Mouse (Mus musculus): ENCODE results near the gene Bag6. TPM values are rescaled to one million over a fixed set of nuclear protein-coding genes. Genes with fewer than 3 reads are reported as not detected.

Bag6 gene
- polyA plus RNA-seq, 1 experiment from 2014 or later: 63.3 TPM

GRCm38 (mm10) chr17:35192924-35193323, 57.9 kb downstream of the Bag6 start:
- H3K9me3 ChIP-seq (ENCODE audit: control insufficient read depth, low read length): no peaks in the 10 kb centered on the region
- H3K4me3 ChIP-seq (ENCODE audit: control insufficient read depth in 1 of 2, insufficient read depth in 1 of 2, low read depth in 1 of 2, low read length in 2 of 2): no peak overlapping the region
- WGBS: 75% methylated on average over 5 of the region's 5 CpGs
- no peaks in the 10 kb centered on the region for H3K36me3 ChIP-seq (ENCODE audit: control insufficient read depth, insufficient read depth, low read length)
- no peak overlapping the region for H3K9ac ChIP-seq (ENCODE audit: low read length)
- ATAC-seq (ENCODE audit: insufficient number of reproducible peaks, insufficient read depth, low FRiP score, low read depth): no peak
- H3K27me3 ChIP-seq (ENCODE audit: control insufficient read depth, insufficient read depth, low read length): peaks cover 39% of the 10 kb centered on the region
- H3K27ac ChIP-seq (replicated peaks in 1 of 2; ENCODE audit: control insufficient read depth in 1 of 2, insufficient read depth in 1 of 2, low read depth in 2 of 2, low read length in 2 of 2): no peak overlapping the region
- no peak overlapping the region for H3K4me2 ChIP-seq (ENCODE audit: low read length)
- H3K4me1 ChIP-seq (ENCODE audit: control insufficient read depth in 2 of 2, insufficient read depth in 2 of 2, low read length in 2 of 2): peaks cover 5 to 11% of the 10 kb centered on the region in 2 experiments; a peak in 3 of 4 replicates

GRCm38 (mm10) chr17:35193881-35194843, 59.2 kb downstream of the Bag6 start, which contains the start of gene Ltb:
Gene Ltb (plus strand): TSS chr17:35194439.
- peaks cover 5 to 11% of the 10 kb centered on the region in 2 experiments; a peak in 3 of 4 replicates for H3K4me1 ChIP-seq (ENCODE audit: control insufficient read depth in 2 of 2, insufficient read depth in 2 of 2, low read length in 2 of 2)
- ATAC-seq (ENCODE audit: insufficient number of reproducible peaks, insufficient read depth, low FRiP score, low read depth): no peak
- no peak within 1 kb of the TSS for H3K27ac ChIP-seq (replicated peaks in 1 of 2; ENCODE audit: control insufficient read depth in 1 of 2, insufficient read depth in 1 of 2, low read depth in 2 of 2, low read length in 2 of 2)
- H3K36me3 ChIP-seq (ENCODE audit: control insufficient read depth, insufficient read depth, low read length): no peaks in the 10 kb centered on the region
- H3K27me3 ChIP-seq (ENCODE audit: control insufficient read depth, insufficient read depth, low read length): peaks cover 49% of the 10 kb centered on the region
- H3K4me2 ChIP-seq (ENCODE audit: low read length): peak within 1 kb of the TSS; percentile 84
- H3K9me3 ChIP-seq (ENCODE audit: control insufficient read depth, low read length): no peaks in the 10 kb centered on the region
- H3K4me3 ChIP-seq (ENCODE audit: control insufficient read depth in 1 of 2, insufficient read depth in 1 of 2, low read depth in 1 of 2, low read length in 2 of 2): peak within 1 kb of the TSS in 1 of 2 experiments; percentile 45; a peak in 2 of 4 replicates
- H3K9ac ChIP-seq (ENCODE audit: low read length): no peak within 1 kb of the TSS; the same call in 1 of the 2 replicates
- whole genome bisulfite sequencing: 51% methylated on average over 28 of the region's 28 CpGs

- Histone ChIP-seq H3K9me3 (ENCODE audit: control insufficient read depth, low read length) (no peaks in the 10 kb centered on the region), H3K4me3 (ENCODE audit: control insufficient read depth in 1 of 2, insufficient read depth in 1 of 2, low read depth in 1 of 2, low read length in 2 of 2) (peak overlapping the region; percentile 35 to 45), H3K4me2 (ENCODE audit: low read length) (peak overlapping the region; percentile 84), H3K4me1 (ENCODE audit: control insufficient read depth in 2 of 2, insufficient read depth in 2 of 2, low read length in 2 of 2) (peaks cover 5 to 11% of the 10 kb centered on the region in 2 experiments; a peak in 3 of 4 replicates), H3K27me3 (ENCODE audit: control insufficient read depth, insufficient read depth, low read length) (peaks cover 57% of the 10 kb centered on the region), H3K36me3 (ENCODE audit: control insufficient read depth, insufficient read depth, low read length) (no peaks in the 10 kb centered on the region), H3K27ac (replicated peaks in 1 of 2; ENCODE audit: control insufficient read depth in 1 of 2, insufficient read depth in 1 of 2, low read depth in 2 of 2, low read length in 2 of 2) (no peak overlapping the region), H3K9ac (ENCODE audit: low read length) (peak overlapping the region; percentile 65)
- 28% methylated on average over 19 of the region's 19 CpGs for WGBS
- no peak for ATAC-seq (ENCODE audit: insufficient number of reproducible peaks, insufficient read depth, low FRiP score, low read depth)
Observed at GRCm38 (mm10) chr17:35194844-35195630, 60.1 kb downstream of the Bag6 start.

GRCm38 (mm10) chr17:35195631-35196320, 60.8 kb downstream of the Bag6 start:
- Histone ChIP-seq H3K27me3 (ENCODE audit: control insufficient read depth, insufficient read depth, low read length) (peaks cover 64% of the 10 kb centered on the region), H3K36me3 (ENCODE audit: control insufficient read depth, insufficient read depth, low read length) (no peaks in the 10 kb centered on the region), H3K4me2 (ENCODE audit: low read length) (peak overlapping the region; percentile 84), H3K27ac (replicated peaks in 1 of 2; ENCODE audit: control insufficient read depth in 1 of 2, insufficient read depth in 1 of 2, low read depth in 2 of 2, low read length in 2 of 2) (no peak overlapping the region), H3K9me3 (ENCODE audit: control insufficient read depth, low read length) (no peaks in the 10 kb centered on the region), H3K4me3 (ENCODE audit: control insufficient read depth in 1 of 2, insufficient read depth in 1 of 2, low read depth in 1 of 2, low read length in 2 of 2) (peak overlapping the region; percentile 35 to 45), H3K9ac (ENCODE audit: low read length) (peak overlapping the region; percentile 65), H3K4me1 (ENCODE audit: control insufficient read depth in 2 of 2, insufficient read depth in 2 of 2, low read length in 2 of 2) (peaks cover 5 to 11% of the 10 kb centered on the region in 2 experiments; a peak in 3 of 4 replicates)
- ATAC-seq (ENCODE audit: insufficient number of reproducible peaks, insufficient read depth, low FRiP score, low read depth): peak; percentile 41; the same call in 1 of the 2 replicates
- 2% methylated on average over 66 of the region's 66 CpGs for WGBS

GRCm38 (mm10) chr17:35196321-35196641, 61.3 kb downstream of the Bag6 start:
- no peak for ATAC-seq (ENCODE audit: insufficient number of reproducible peaks, insufficient read depth, low FRiP score, low read depth)
- Histone ChIP-seq H3K4me1 (ENCODE audit: control insufficient read depth in 2 of 2, insufficient read depth in 2 of 2, low read length in 2 of 2) (peaks cover 5 to 11% of the 10 kb centered on the region in 2 experiments; a peak in 3 of 4 replicates), H3K27me3 (ENCODE audit: control insufficient read depth, insufficient read depth, low read length) (peaks cover 69% of the 10 kb centered on the region), H3K9ac (ENCODE audit: low read length) (peak overlapping the region; percentile 65; the same call in 1 of the 2 replicates), H3K36me3 (ENCODE audit: control insufficient read depth, insufficient read depth, low read length) (no peaks in the 10 kb centered on the region), H3K9me3 (ENCODE audit: control insufficient read depth, low read length) (no peaks in the 10 kb centered on the region), H3K4me2 (ENCODE audit: low read length) (peak overlapping the region; percentile 84), H3K4me3 (ENCODE audit: control insufficient read depth in 1 of 2, insufficient read depth in 1 of 2, low read depth in 1 of 2, low read length in 2 of 2) (peak overlapping the region; percentile 35 to 45), H3K27ac (replicated peaks in 1 of 2; ENCODE audit: control insufficient read depth in 1 of 2, insufficient read depth in 1 of 2, low read depth in 2 of 2, low read length in 2 of 2) (no peak overlapping the region)
- 22% methylated on average over 9 of the region's 9 CpGs for WGBS

Small RNAs within 50 kb of the gene (microRNA-seq; reads per million reads assigned to microRNA genes)
- not detected for gene Mir6973a

Other genes with a start within 250 kb of the Bag6 start
- gene C2, start 236.9 kb upstream of the Bag6 start, polyA plus RNA-seq (2014; fragmentation: Nextera tagmentation; extraction: Ambion mirVana): 1.0 and 1.2 TPM in 2 replicates
- gene Ehmt2, start 236.7 kb upstream of the Bag6 start, polyA plus RNA-seq (2014; fragmentation: Nextera tagmentation; extraction: Ambion mirVana): 31.4 and 35.2 TPM in 2 replicates
- gene Slc44a4, start 220.7 kb upstream of the Bag6 start, polyA plus RNA-seq (2014; fragmentation: Nextera tagmentation; extraction: Ambion mirVana): not detected in 2 replicates
- 13.7 and 14.6 TPM in 2 replicates for gene Neu1, start 203.9 kb upstream of the Bag6 start, polyA plus RNA-seq (2014; fragmentation: Nextera tagmentation; extraction: Ambion mirVana)
- gene Hspa1b, start 175.9 kb upstream of the Bag6 start, polyA plus RNA-seq (2014; fragmentation: Nextera tagmentation; extraction: Ambion mirVana): 0.09 and 0.19 TPM in 2 replicates
- gene Gm20481, start 165.3 kb upstream of the Bag6 start, polyA plus RNA-seq (2014; fragmentation: Nextera tagmentation; extraction: Ambion mirVana): 0.55 TPM in 1 of 2 replicates, not detected in the other
- gene Hspa1a, start 163.0 kb upstream of the Bag6 start, polyA plus RNA-seq (2014; fragmentation: Nextera tagmentation; extraction: Ambion mirVana): 2.3 and 2.9 TPM in 2 replicates
- 2.2 and 2.7 TPM in 2 replicates for gene Hspa1l, start 162.5 kb upstream of the Bag6 start, polyA plus RNA-seq (2014; fragmentation: Nextera tagmentation; extraction: Ambion mirVana)
- gene Lsm2, start 153.3 kb upstream of the Bag6 start, polyA plus RNA-seq (2014; fragmentation: Nextera tagmentation; extraction: Ambion mirVana): 132 and 136 TPM in 2 replicates
- 41.7 and 42.9 TPM in 2 replicates for gene Vars, start 134.2 kb upstream of the Bag6 start, polyA plus RNA-seq (2014; fragmentation: Nextera tagmentation; extraction: Ambion mirVana)
- gene Vwa7, start 118.6 kb upstream of the Bag6 start, polyA plus RNA-seq (2014; fragmentation: Nextera tagmentation; extraction: Ambion mirVana): 0.28 and 0.42 TPM in 2 replicates
- gene Sapcd1, start 107.2 kb upstream of the Bag6 start, polyA plus RNA-seq (2014; fragmentation: Nextera tagmentation; extraction: Ambion mirVana): 1.5 and 2.2 TPM in 2 replicates
- 2.6 and 3.5 TPM in 2 replicates for gene Msh5, start 88.4 kb upstream of the Bag6 start, polyA plus RNA-seq (2014; fragmentation: Nextera tagmentation; extraction: Ambion mirVana)
- gene Clic1, start 85.2 kb upstream of the Bag6 start, polyA plus RNA-seq (2014; fragmentation: Nextera tagmentation; extraction: Ambion mirVana): 108 TPM in 2 replicates
- gene Ddah2, start 76.1 kb upstream of the Bag6 start, polyA plus RNA-seq (2014; fragmentation: Nextera tagmentation; extraction: Ambion mirVana): 186 and 222 TPM in 2 replicates
- gene Ly6g6c, start 69.8 kb upstream of the Bag6 start, polyA plus RNA-seq (2014; fragmentation: Nextera tagmentation; extraction: Ambion mirVana): not detected in 2 replicates
- 0.54 and 0.73 TPM in 2 replicates for gene Mpig6b, start 69.0 kb upstream of the Bag6 start, polyA plus RNA-seq (2014; fragmentation: Nextera tagmentation; extraction: Ambion mirVana)
- gene Ly6g6e, start 58.3 kb upstream of the Bag6 start, polyA plus RNA-seq (2014; fragmentation: Nextera tagmentation; extraction: Ambion mirVana): 0.32 TPM in 1 of 2 replicates, not detected in the other
- 1.9 and 2.6 TPM in 2 replicates for gene Ly6g6d, start 57.1 kb upstream of the Bag6 start, polyA plus RNA-seq (2014; fragmentation: Nextera tagmentation; extraction: Ambion mirVana)
- not detected in 2 replicates for gene Ly6g6f, start 49.6 kb upstream of the Bag6 start, polyA plus RNA-seq (2014; fragmentation: Nextera tagmentation; extraction: Ambion mirVana)
- 61.9 and 64.5 TPM in 2 replicates for gene Abhd16a, start 45.9 kb upstream of the Bag6 start, polyA plus RNA-seq (2014; fragmentation: Nextera tagmentation; extraction: Ambion mirVana)
- 0.59 TPM in 1 of 2 replicates, not detected in the other for gene Ly6g5c, start 26.9 kb upstream of the Bag6 start, polyA plus RNA-seq (2014; fragmentation: Nextera tagmentation; extraction: Ambion mirVana)
- gene Ly6g5b, start 19.8 kb upstream of the Bag6 start, polyA plus RNA-seq (2014; fragmentation: Nextera tagmentation; extraction: Ambion mirVana): 0.28 TPM in 1 of 2 replicates, not detected in the other
- 10.0 and 11.4 TPM in 2 replicates for gene Gpank1, start 13.7 kb upstream of the Bag6 start, polyA plus RNA-seq (2014; fragmentation: Nextera tagmentation; extraction: Ambion mirVana)
- gene Csnk2b, start 13.1 kb upstream of the Bag6 start, polyA plus RNA-seq (2014; fragmentation: Nextera tagmentation; extraction: Ambion mirVana): 219 and 234 TPM in 2 replicates
- 8.7 and 10.1 TPM in 2 replicates for gene D17H6S53E, start 8.8 kb upstream of the Bag6 start, polyA plus RNA-seq (2014; fragmentation: Nextera tagmentation; extraction: Ambion mirVana)
- gene Apom, start 3.1 kb upstream of the Bag6 start, polyA plus RNA-seq (2014; fragmentation: Nextera tagmentation; extraction: Ambion mirVana): 0.34 TPM in 1 of 2 replicates, not detected in the other
- 81.9 and 138 TPM in 2 replicates for gene Prrc2a, start 29.7 kb downstream of the Bag6 start, polyA plus RNA-seq (2014; fragmentation: Nextera tagmentation; extraction: Ambion mirVana)
- 7.4 and 9.4 TPM in 2 replicates for gene Aif1, start 40.9 kb downstream of the Bag6 start, polyA plus RNA-seq (2014; fragmentation: Nextera tagmentation; extraction: Ambion mirVana)
- 9.5 and 11.2 TPM in 2 replicates for gene Lst1, start 53.3 kb downstream of the Bag6 start, polyA plus RNA-seq (2014; fragmentation: Nextera tagmentation; extraction: Ambion mirVana)
- 0.40 and 0.61 TPM in 2 replicates for gene Ltb, start 59.3 kb downstream of the Bag6 start, polyA plus RNA-seq (2014; fragmentation: Nextera tagmentation; extraction: Ambion mirVana)
- gene Tnf, start 66.8 kb downstream of the Bag6 start, polyA plus RNA-seq (2014; fragmentation: Nextera tagmentation; extraction: Ambion mirVana): not detected in 2 replicates
- not detected in 2 replicates for gene Lta, start 70.2 kb downstream of the Bag6 start, polyA plus RNA-seq (2014; fragmentation: Nextera tagmentation; extraction: Ambion mirVana)
- 0.69 TPM in 1 of 2 replicates, not detected in the other for gene Gm16181, start 85.7 kb downstream of the Bag6 start, polyA plus RNA-seq (2014; fragmentation: Nextera tagmentation; extraction: Ambion mirVana)
- 10.7 and 14.3 TPM in 2 replicates for gene Atp6v1g2, start 98.5 kb downstream of the Bag6 start, polyA plus RNA-seq (2014; fragmentation: Nextera tagmentation; extraction: Ambion mirVana)
- gene Nfkbil1, start 100.6 kb downstream of the Bag6 start, polyA plus RNA-seq (2014; fragmentation: Nextera tagmentation; extraction: Ambion mirVana): 3.1 and 4.2 TPM in 2 replicates
- gene Ddx39b, start 106.6 kb downstream of the Bag6 start, polyA plus RNA-seq (2014; fragmentation: Nextera tagmentation; extraction: Ambion mirVana): 237 and 246 TPM in 2 replicates
- gene H2-D1, start 127.6 kb downstream of the Bag6 start, polyA plus RNA-seq (2014; fragmentation: Nextera tagmentation; extraction: Ambion mirVana): 52.4 and 59.8 TPM in 2 replicates
- gene H2-Q1, start 185.2 kb downstream of the Bag6 start, polyA plus RNA-seq (2014; fragmentation: Nextera tagmentation; extraction: Ambion mirVana): 0.08 TPM in 1 of 2 replicates, not detected in the other
- 1.4 and 1.6 TPM in 2 replicates for gene H2-Q2, start 207.1 kb downstream of the Bag6 start, polyA plus RNA-seq (2014; fragmentation: Nextera tagmentation; extraction: Ambion mirVana)
- 1.7 and 2.1 TPM in 2 replicates for gene H2-Q4, start 244.4 kb downstream of the Bag6 start, polyA plus RNA-seq (2014; fragmentation: Nextera tagmentation; extraction: Ambion mirVana)